Mouse (Mus musculus) forebrain, embryonic 16.5 days (tissue): Measurements from ENCODE around the gene Olfr584. TPM values are rescaled to one million over a fixed set of nuclear protein-coding genes. Genes with fewer than 3 reads are reported as not detected.

Experiments used
- ATAC-seq: fragments of 200-750 bp; cut with Nextera tagmentation; 2 replicates; pipeline ENCODE4 v1.8.0; 2017; ENCODE audit warnings: mild to moderate bottlenecking, moderate library complexity
- H3K27ac ChIP-seq: fragments of 300-500 bp; sonication (generic); 2 replicates; pipeline ENCODE4 v1.5.1; 2014; ENCODE audit warnings: low read length, control low read depth
- H3K27me3 ChIP-seq: fragments of 300-500 bp; sonication (generic); replicated peaks from 2 replicates; pipeline ENCODE4 v1.6.1; 2014; ENCODE audit warnings: low read length; ENCODE audit not compliant: control insufficient read depth, insufficient read depth
- H3K36me3 ChIP-seq: fragments of 300-500 bp; sonication (generic); 2 replicates; pipeline ENCODE4 v1.6.1; 2014; ENCODE audit not compliant: control insufficient read depth, insufficient read depth
- H3K4me1 ChIP-seq: fragments of 300-500 bp; sonication (generic); replicated peaks from 2 replicates; pipeline ENCODE4 v1.6.1; 2014; ENCODE audit warnings: low read length; ENCODE audit not compliant: control insufficient read depth, insufficient read depth
- H3K4me2 ChIP-seq: fragments of 300-500 bp; sonication (generic); 2 replicates; pipeline ENCODE4 v1.6.1; 2014; ENCODE audit warnings: mild to moderate bottlenecking, low read length, control low read depth
- H3K4me3 ChIP-seq: fragments of 300-500 bp; sonication (generic); replicated peaks from 2 replicates; pipeline ENCODE4 v1.5.1; 2014; ENCODE audit warnings: mild to moderate bottlenecking, low read length, control low read depth
- H3K9ac ChIP-seq: fragments of 300-500 bp; sonication (generic); replicated peaks from 2 replicates; pipeline ENCODE4 v1.6.1; 2014; ENCODE audit warnings: low read depth, low read length, control low read depth
- H3K9me3 ChIP-seq: fragments of 300-500 bp; sonication (generic); 2 replicates; pipeline ENCODE4 v1.6.1; 2016; ENCODE audit warnings: low read length; ENCODE audit not compliant: control insufficient read depth
- WGBS: fragments of 180-500 bp; shearing (Covaris S2); extraction: QIAGEN DNeasy Blood & Tissue Kit; methylation state at CpG from one replicate; pipeline ENCODE4 v1.1.7; 2014; 5-methylcytosine and 5-hydroxymethylcytosine counted together
- polyA plus RNA-seq: library from polyadenylated mRNA; unstranded; fragments of >200 nt; fragmentation: Nextera tagmentation; extraction: Ambion mirVana; gene quantifications from 2 replicates; pipeline ENCODE4 v1.2.1, GENCODE M21; 2015

The Olfr584 gene
- polyA plus RNA-seq, result not detected in 2 replicates

- no peak within 1 kb of the TSS for H3K27ac ChIP-seq
- H3K4me2 ChIP-seq, result no peak within 1 kb of the TSS
- H3K36me3 ChIP-seq, result no peaks in the 10 kb centered on the region
- H3K9ac ChIP-seq, result no peak within 1 kb of the TSS
- peaks cover 2% of the 10 kb centered on the region; the same call in 1 of the 2 replicates for H3K9me3 ChIP-seq
- WGBS, result 82% methylated on average over 1 of the region's 1 CpGs
- H3K27me3 ChIP-seq, result no peaks in the 10 kb centered on the region
- no peaks in the 10 kb centered on the region for H3K4me1 ChIP-seq
- H3K4me3 ChIP-seq, result no peak within 1 kb of the TSS
- no peak for ATAC-seq
Observed at GRCm38 (mm10) chr7:103081585-103081984, at the start of gene Olfr584. Gene Olfr584 (plus strand): TSS chr7:103081885.

- Histone ChIP-seq H3K27me3 (no peaks in the 10 kb centered on the region), H3K36me3 (no peaks in the 10 kb centered on the region), H3K9me3 (no peaks in the 10 kb centered on the region), H3K9ac (no peak within 1 kb of the TSS), H3K4me3 (no peak within 1 kb of the TSS), H3K4me2 (no peak within 1 kb of the TSS), H3K4me1 (no peaks in the 10 kb centered on the region), H3K27ac (no peak within 1 kb of the TSS)
- ATAC-seq, result no peak
Observed at GRCm38 (mm10) chr7:103037724-103038123, 44.0 kb upstream of the Olfr584 start, which contains the start of gene Olfr582. Gene Olfr582 (plus strand): TSS chr7:103038024.

GRCm38 (mm10) chr7:103051000-103051399 is 30.7 kb upstream of the Olfr584 start, which contains the start of gene Olfr583:
Gene Olfr583 (plus strand): TSS chr7:103051300.
- no peak for ATAC-seq

GRCm38 (mm10) chr7:103097420-103097819 is 15.7 kb downstream of the Olfr584 start, which contains the start of gene Olfr585:
Gene Olfr585 (plus strand): TSS chr7:103097720.
- H3K9me3 ChIP-seq, result no peaks in the 10 kb centered on the region
- no peaks in the 10 kb centered on the region for H3K36me3 ChIP-seq
- H3K27ac ChIP-seq, result no peak within 1 kb of the TSS
- no peaks in the 10 kb centered on the region for H3K4me1 ChIP-seq
- no peak for ATAC-seq
- no peaks in the 10 kb centered on the region for H3K27me3 ChIP-seq
- no peak within 1 kb of the TSS for H3K4me3 ChIP-seq
- WGBS, result 94% methylated on average over 1 of the region's 1 CpGs
- no peak within 1 kb of the TSS for H3K4me2 ChIP-seq
- H3K9ac ChIP-seq, result no peak within 1 kb of the TSS

More at GRCm38 (mm10) chr7:103051000-103051399, 30.7 kb upstream of the Olfr584 start, which contains the start of gene Olfr583:
- H3K36me3 ChIP-seq, result no peaks in the 10 kb centered on the region
- H3K27me3 ChIP-seq, result no peaks in the 10 kb centered on the region
- no peak within 1 kb of the TSS for H3K9ac ChIP-seq
- H3K4me3 ChIP-seq, result no peak within 1 kb of the TSS
- no peaks in the 10 kb centered on the region for H3K4me1 ChIP-seq
- no peak within 1 kb of the TSS for H3K27ac ChIP-seq
- no peaks in the 10 kb centered on the region for H3K9me3 ChIP-seq
- H3K4me2 ChIP-seq, result no peak within 1 kb of the TSS
- 78% methylated on average over 1 of the region's 1 CpGs for WGBS

GRCm38 (mm10) chr7:103119406-103119805 is 37.7 kb downstream of the Olfr584 start:
- H3K27me3 ChIP-seq, result no peaks in the 10 kb centered on the region
- no peaks in the 10 kb centered on the region for H3K36me3 ChIP-seq
- H3K4me2 ChIP-seq, result no peak overlapping the region
- no peak overlapping the region for H3K27ac ChIP-seq
- no peak overlapping the region for H3K9ac ChIP-seq
- H3K4me1 ChIP-seq, result no peaks in the 10 kb centered on the region
- H3K9me3 ChIP-seq, result no peaks in the 10 kb centered on the region
- H3K4me3 ChIP-seq, result no peak overlapping the region
- WGBS, result 56% methylated on average over 3 of the region's 3 CpGs
- no peak for ATAC-seq

GRCm38 (mm10) chr7:103125538-103125937 is 43.9 kb downstream of the Olfr584 start, which contains the start of gene Olfr586:
Gene Olfr586 (minus strand): TSS chr7:103125638.
- no peak within 1 kb of the TSS for H3K9ac ChIP-seq
- no peaks in the 10 kb centered on the region for H3K27me3 ChIP-seq
- H3K4me2 ChIP-seq, result no peak within 1 kb of the TSS
- H3K4me3 ChIP-seq, result no peak within 1 kb of the TSS
- ATAC-seq, result no peak
- H3K4me1 ChIP-seq, result no peaks in the 10 kb centered on the region
- no peaks in the 10 kb centered on the region for H3K9me3 ChIP-seq
- no peaks in the 10 kb centered on the region for H3K36me3 ChIP-seq
- H3K27ac ChIP-seq, result no peak within 1 kb of the TSS
- 88% methylated on average over 3 of the region's 3 CpGs for WGBS

Other genes with a start within 250 kb of the Olfr584 start
- gene Olfr566, start 223.1 kb upstream of the Olfr584 start, polyA plus RNA-seq, result not detected in 2 replicates
- not detected in 2 replicates for gene Olfr568, start 204.8 kb upstream of the Olfr584 start, polyA plus RNA-seq
- gene Olfr569, start 191.0 kb upstream of the Olfr584 start, polyA plus RNA-seq, result not detected in 2 replicates
- 0.20 TPM in 1 of 2 replicates, not detected in the other for gene Olfr570, start 187.3 kb upstream of the Olfr584 start, polyA plus RNA-seq
- not detected in 2 replicates for gene Olfr571, start 164.3 kb upstream of the Olfr584 start, polyA plus RNA-seq
- not detected in 2 replicates for gene Olfr572, start 157.5 kb upstream of the Olfr584 start, polyA plus RNA-seq
- gene Olfr573-ps1, start 139.3 kb upstream of the Olfr584 start, polyA plus RNA-seq, result not detected in 2 replicates
- gene Olfr574, start 133.4 kb upstream of the Olfr584 start, polyA plus RNA-seq, result not detected in 2 replicates
- not detected in 2 replicates for gene Olfr575, start 123.1 kb upstream of the Olfr584 start, polyA plus RNA-seq
- not detected in 2 replicates for gene Olfr576, start 119.2 kb upstream of the Olfr584 start, polyA plus RNA-seq
- gene Olfr577, start 105.9 kb upstream of the Olfr584 start, polyA plus RNA-seq, result not detected in 2 replicates
- gene Olfr578, start 92.6 kb upstream of the Olfr584 start, polyA plus RNA-seq, result not detected in 2 replicates
- not detected in 2 replicates for gene Olfr582, start 43.9 kb upstream of the Olfr584 start, polyA plus RNA-seq
- gene Olfr583, start 30.6 kb upstream of the Olfr584 start, polyA plus RNA-seq, result not detected in 2 replicates
- gene Olfr585, start 15.8 kb downstream of the Olfr584 start, polyA plus RNA-seq, result not detected in 2 replicates
- not detected in 2 replicates for gene Olfr586, start 43.8 kb downstream of the Olfr584 start, polyA plus RNA-seq
- gene Olfr588-ps1, start 59.0 kb downstream of the Olfr584 start, polyA plus RNA-seq, result not detected in 2 replicates
- not detected in 2 replicates for gene Olfr589, start 74.5 kb downstream of the Olfr584 start, polyA plus RNA-seq
- gene Olfr591, start 96.5 kb downstream of the Olfr584 start, polyA plus RNA-seq, result not detected in 2 replicates
- not detected in 2 replicates for gene Olfr592, start 102.9 kb downstream of the Olfr584 start, polyA plus RNA-seq
- gene Olfr593, start 130.0 kb downstream of the Olfr584 start, polyA plus RNA-seq, result not detected in 2 replicates
- gene Olfr594, start 135.1 kb downstream of the Olfr584 start, polyA plus RNA-seq, result not detected in 2 replicates
- not detected in 2 replicates for gene Usp17ld, start 170.6 kb downstream of the Olfr584 start, polyA plus RNA-seq
- not detected in 2 replicates for gene Olfr596, start 223.8 kb downstream of the Olfr584 start, polyA plus RNA-seq
- gene Olfr597, start 234.4 kb downstream of the Olfr584 start, polyA plus RNA-seq, result not detected in 2 replicates
- gene Olfr598, start 241.7 kb downstream of the Olfr584 start, polyA plus RNA-seq, result not detected in 2 replicates